Mouse (Mus musculus) inflammation-experienced regulatory T-cells, adult 6 months (primary cell): ENCODE results near the gene Ern2. TPM values are rescaled to one million over a fixed set of nuclear protein-coding genes. Genes with fewer than 3 reads are reported as not detected.
A peak's percentile ranks its signal among the peaks of the same experiment; 100 is the strongest.

Experiments
- ATAC-seq: one replicate; pipeline ENCODE4 v1.8.0; 2017
- polyA plus RNA-seq, 3 experiments: library from polyadenylated mRNA; unstranded; fragments of 100-300 nt; shearing (Covaris generic); gene quantifications; one replicate each; pipeline ENCODE4 v1.2.1; 2017

Ern2 gene
- not detected for polyA plus RNA-seq

GRCm38 (mm10) chr7:122186043-122186442 lies at the start of gene Ern2:
Ern2 (minus strand) TSS chr7:122186207.
- no peak for ATAC-seq

- no peak for ATAC-seq
Observed at GRCm38 (mm10) chr7:122230866-122231265, 44.9 kb upstream of the Ern2 start.

GRCm38 (mm10) chr7:122229916-122230315 lies 43.9 kb upstream of the Ern2 start:
- no peak for ATAC-seq

GRCm38 (mm10) chr7:122229306-122229705 lies 43.3 kb upstream of the Ern2 start:
- ATAC-seq = no peak

- no peak for ATAC-seq
Observed at GRCm38 (mm10) chr7:122226744-122227143, 40.7 kb upstream of the Ern2 start.

GRCm38 (mm10) chr7:122226020-122226742 lies 40.2 kb upstream of the Ern2 start:
- no peak for ATAC-seq

- no peak for ATAC-seq
Observed at GRCm38 (mm10) chr7:122219315-122219801, 33.4 kb upstream of the Ern2 start, which contains the start of gene Chp2. Chp2 (plus strand) TSS chr7:122219496.

- ATAC-seq = no peak
Observed at GRCm38 (mm10) chr7:122208276-122209021, 22.4 kb upstream of the Ern2 start.

- no peak for ATAC-seq
Observed at GRCm38 (mm10) chr7:122206121-122206520, 20.1 kb upstream of the Ern2 start.

GRCm38 (mm10) chr7:122203936-122204335 lies 17.9 kb upstream of the Ern2 start:
- no peak for ATAC-seq

- no peak for ATAC-seq
Observed at GRCm38 (mm10) chr7:122199296-122199695, 13.3 kb upstream of the Ern2 start.

GRCm38 (mm10) chr7:122197306-122197705 lies 11.3 kb upstream of the Ern2 start:
- peak; percentile 56 for ATAC-seq

- ATAC-seq = no peak
Observed at GRCm38 (mm10) chr7:122196771-122197170, 10.8 kb upstream of the Ern2 start.

- no peak for ATAC-seq
Observed at GRCm38 (mm10) chr7:122193919-122194318, 7.9 kb upstream of the Ern2 start.

GRCm38 (mm10) chr7:122191097-122191496 lies 5.1 kb upstream of the Ern2 start:
- ATAC-seq = no peak

GRCm38 (mm10) chr7:122189484-122189883 lies 3.5 kb upstream of the Ern2 start:
- ATAC-seq = no peak

- ATAC-seq = no peak
Observed at GRCm38 (mm10) chr7:122184569-122184968, 1.4 kb downstream of the Ern2 start.

GRCm38 (mm10) chr7:122180720-122181119 lies 5.3 kb downstream of the Ern2 start:
- ATAC-seq = no peak

- ATAC-seq = no peak
Observed at GRCm38 (mm10) chr7:122171613-122172012, 14.4 kb downstream of the Ern2 start.

- no peak for ATAC-seq
Observed at GRCm38 (mm10) chr7:122170705-122171104, 15.3 kb downstream of the Ern2 start.

GRCm38 (mm10) chr7:122167203-122167602 lies 18.8 kb downstream of the Ern2 start:
- no peak for ATAC-seq

- no peak for ATAC-seq
Observed at GRCm38 (mm10) chr7:122163766-122164165, 22.2 kb downstream of the Ern2 start.

GRCm38 (mm10) chr7:122160037-122160436 lies 26.0 kb downstream of the Ern2 start:
- ATAC-seq = no peak
